In the genomic region with DNA sequence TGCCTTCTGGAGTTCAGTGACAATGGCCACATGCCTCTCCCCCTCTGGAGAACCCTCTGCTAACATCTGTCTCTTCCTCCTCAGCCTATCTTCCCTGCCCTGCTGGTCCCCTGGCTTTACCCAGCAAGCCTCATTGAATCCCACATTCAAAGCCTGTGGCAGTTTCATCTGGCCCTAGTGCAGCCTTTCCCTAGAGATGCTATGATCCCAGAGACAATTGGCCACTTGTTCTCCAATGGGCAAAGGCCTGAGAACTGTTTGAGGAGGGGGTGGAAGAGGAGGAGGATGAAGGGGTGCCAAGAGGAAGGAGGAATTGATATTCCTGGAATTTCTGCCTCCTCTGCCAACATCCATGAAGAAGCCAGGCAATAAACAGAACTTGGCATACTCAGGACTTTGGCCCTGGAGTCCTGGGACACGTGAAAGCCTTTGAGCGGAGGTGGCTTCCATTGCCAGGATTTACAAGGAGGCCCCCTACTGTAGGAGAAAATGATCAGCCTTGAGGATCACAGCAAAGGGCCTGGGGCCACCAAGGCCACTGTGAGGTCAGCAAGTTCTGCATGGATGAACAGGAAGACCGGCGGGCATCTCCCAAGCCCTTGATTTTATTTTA, we compare ENCODE assay signal across 16 mouse cellular contexts. TPM values are rescaled to one million over a fixed set of nuclear protein-coding genes. Genes with fewer than 3 reads are reported as not detected.
DNase-seq lines count a peak whose midpoint lies in the region; ATAC-seq and TF ChIP-seq lines count a peak whose summit lies in the region.
"Had no signal": no experiment of that assay in that cellular context is flagged by ENCODE, and none has a peak within 500 bp of the region (broad histone marks: within the 10 kb centered on the region; RNA-seq: fewer than 3 reads in every experiment).

No protein-coding gene starts in this region.

- no peak overlapping the region for H3K4me2 ChIP-seq in forebrain, embryonic 14.5 days (ENCODE audit: low read length)
- H3K4me2 ChIP-seq in forebrain, embryonic 13.5 days = no peak overlapping the region
- H3K4me2 ChIP-seq: hindbrain, embryonic 14.5 days; lung, embryonic 15.5 days; neural tube, embryonic 13.5 days had no signal

- TF ChIP-seq CTCF in brain, embryonic 14.5 days (IDR thresholded peaks at IDR 0.05; ENCODE audit: borderline replicate concordance, extremely low read depth, insufficient read depth, insufficient read length) = no peak

- peak; percentile 50 for DNase-seq in forebrain, embryonic 14.5 days (ENCODE audit: low spot score)
- DNase-seq in layer of hippocampus, adult 9-11 months = peak; percentile 6
- DNase-seq in layer of hippocampus, adult 18-20 months (ENCODE audit: low spot score in 2 of 2) = no peak
- peak; percentile 74 for DNase-seq in brain, embryonic 14.5 days (ENCODE audit: low read depth)
- peak; percentile 31 for DNase-seq in kidney, postnatal 10 days
- DNase-seq in spleen, adult 12 weeks (ENCODE audit: low spot score) = no peak
- DNase-seq: adrenal gland, postnatal 36 days; embryo, embryonic 11 days; heart, adult 2 months; liver had no signal

- no peaks in the 10 kb centered on the region for H3K27me3 ChIP-seq in forebrain, embryonic 14.5 days (replicated peaks; ENCODE audit: control insufficient read depth, insufficient read depth, low read length)
- no peaks in the 10 kb centered on the region for H3K27me3 ChIP-seq in forebrain, embryonic 13.5 days
- H3K27me3 ChIP-seq: lung, embryonic 15.5 days; neural tube, embryonic 13.5 days had no signal

- TF ChIP-seq POLR2A in brain, embryonic 14.5 days (IDR thresholded peaks at IDR 0.05; ENCODE audit: borderline replicate concordance, extremely low read depth, insufficient read depth, insufficient read length, poor library complexity, severe bottlenecking) = no peak

- WGBS in forebrain, embryonic 14.5 days = 71% methylated on average over 4 of the region's 4 CpGs
- WGBS in forebrain, embryonic 13.5 days = 77% methylated on average over 4 of the region's 4 CpGs

- no peak overlapping the region for H3K4me3 ChIP-seq in forebrain, embryonic 14.5 days (ENCODE audit: low read depth, low read length)
- no peak overlapping the region for H3K4me3 ChIP-seq in forebrain, embryonic 13.5 days
- H3K4me3 ChIP-seq: heart, adult 2 months; lung, embryonic 15.5 days; neural tube, embryonic 13.5 days had no signal

- no peaks in the 10 kb centered on the region for H3K36me3 ChIP-seq in forebrain, embryonic 14.5 days (ENCODE audit: control insufficient read depth, insufficient read depth, low read length)
- no peaks in the 10 kb centered on the region for H3K36me3 ChIP-seq in forebrain, embryonic 13.5 days (ENCODE audit: poor library complexity, severe bottlenecking)
- H3K36me3 ChIP-seq: lung, embryonic 15.5 days; neural tube, embryonic 13.5 days had no signal

- H3K9ac ChIP-seq in forebrain, embryonic 14.5 days (ENCODE audit: low read length) = no peak overlapping the region
- H3K9ac ChIP-seq in forebrain, embryonic 13.5 days = no peak overlapping the region
- H3K9ac ChIP-seq: hindbrain, embryonic 14.5 days; lung, embryonic 15.5 days; neural tube, embryonic 13.5 days had no signal

- ATAC-seq in forebrain, embryonic 14.5 days = no peak
- ATAC-seq in forebrain, embryonic 13.5 days = no peak; the same call in 1 of the 2 replicates
- ATAC-seq in erythroblast, adult 5-6 weeks (replicated peaks; ENCODE audit: low FRiP score, poor library complexity, severe bottlenecking) = no peak
- ATAC-seq: activated CD4-positive, CD25-positive, alpha-beta regulatory T cell, adult 4 months had no signal

- no peaks in the 10 kb centered on the region for H3K9me3 ChIP-seq in forebrain, embryonic 14.5 days (replicated peaks; ENCODE audit: control insufficient read depth, low read length)
- no peaks in the 10 kb centered on the region for H3K9me3 ChIP-seq in forebrain, embryonic 13.5 days (replicated peaks)
- H3K9me3 ChIP-seq: lung, embryonic 15.5 days; neural tube, embryonic 13.5 days had no signal

- H3K4me1 ChIP-seq in forebrain, embryonic 14.5 days (ENCODE audit: control insufficient read depth, insufficient read depth, low read length) = no peaks in the 10 kb centered on the region
- no peaks in the 10 kb centered on the region for H3K4me1 ChIP-seq in forebrain, embryonic 13.5 days
- H3K4me1 ChIP-seq: lung, embryonic 15.5 days; neural tube, embryonic 13.5 days had no signal

- H3K27ac ChIP-seq in forebrain, embryonic 14.5 days (ENCODE audit: low read depth, low read length) = no peak overlapping the region
- H3K27ac ChIP-seq in forebrain, embryonic 13.5 days = no peak overlapping the region
- H3K27ac ChIP-seq: heart, adult 2 months; hindbrain, embryonic 14.5 days; lung, embryonic 15.5 days; neural tube, embryonic 13.5 days had no signal

RNA-seq across cellular contexts. Expression of a gene that starts 11.6 kb away (rescaled TPM):
- 2.5 and 3.1 TPM in 2 replicates for polyA plus RNA-seq in forebrain, embryonic 14.5 days (2014; fragmentation: Nextera tagmentation; extraction: Ambion mirVana)
- polyA plus RNA-seq in forebrain, embryonic 13.5 days (2015; fragmentation: Nextera tagmentation; extraction: Ambion mirVana) = 7.3 and 9.0 TPM in 2 replicates
- under 1 TPM; 0.25 to 0.43 TPM for total RNA-seq in layer of hippocampus, adult 18-20 months (2021)
- 1.5 and 2.5 TPM in 2 replicates for polyA plus RNA-seq in brain, embryonic 14.5 days (2012; rRNA removed)
- total RNA-seq in erythroblast, adult 5-6 weeks (2015; ENCODE audit: low replicate concordance) = not detected in 2 replicates
- 0.26 and 2.0 TPM in 2 replicates for total RNA-seq in erythroblast, adult 5-6 weeks (2017; ENCODE audit: low replicate concordance)

RNA-seq across cellular contexts. Expression of a gene that starts 54.9 kb away (rescaled TPM):
- polyA plus RNA-seq in forebrain, embryonic 14.5 days (2014; fragmentation: Nextera tagmentation; extraction: Ambion mirVana) = 18.4 and 19.3 TPM in 2 replicates
- polyA plus RNA-seq in forebrain, embryonic 13.5 days (2015; fragmentation: Nextera tagmentation; extraction: Ambion mirVana) = 13.6 and 14.0 TPM in 2 replicates
- total RNA-seq in layer of hippocampus, adult 18-20 months (2021) = 1 to 10 TPM; 3.8 to 4.2 TPM
- polyA plus RNA-seq in brain, embryonic 14.5 days (2012; rRNA removed) = 8.8 and 12.8 TPM in 2 replicates
- total RNA-seq in erythroblast, adult 5-6 weeks (2015; ENCODE audit: low replicate concordance) = 1.9 TPM in 1 of 2 replicates, not detected in the other
- total RNA-seq in erythroblast, adult 5-6 weeks (2017; ENCODE audit: low replicate concordance) = not detected in 2 replicates

Comparison
In these comparisons a context has a peak if more than half of its experiments do, and no peak if none do; other contexts are left out.
1. DNase-seq: peak in forebrain, embryonic 14.5 days (single experiment), layer of hippocampus, adult 9-11 months (single experiment), brain, embryonic 14.5 days (single experiment) and kidney, postnatal 10 days (single experiment); none in layer of hippocampus, adult 18-20 months (0 of 2) and spleen, adult 12 weeks (single experiment).